Mouse (Mus musculus) left cerebral cortex, adult 8-10 months (tissue): ENCODE data around the gene Sik2. TPM values are rescaled to one million over a fixed set of nuclear protein-coding genes. Genes with fewer than 3 reads are reported as not detected.
A peak's percentile ranks its signal among the peaks of the same experiment; 100 is the strongest.

Experiments
- DNase-seq, 2 experiments: peaks; one replicate each; pipeline ENCODE4 v3.0.0; 2022; ENCODE audit warnings: low spot score in 2 of 2
- total RNA-seq, 4 experiments: library from RNA; stranded (reverse); gene quantifications; 2 replicates each; pipeline ENCODE4 v1.2.4; 2022

Gene Sik2
- total RNA-seq, 4 experiments from 2014 or later, result 41.2 to 49.3 (median 43.6) TPM

GRCm38 (mm10) chr9:50920933-50921895 lies 87.7 kb downstream of the Sik2 start:
- no peak for DNase-seq

- no peak for DNase-seq
Measured at GRCm38 (mm10) chr9:50919554-50919953, 89.3 kb downstream of the Sik2 start.

- no peak for DNase-seq
Measured at GRCm38 (mm10) chr9:50918131-50918530, 90.7 kb downstream of the Sik2 start.

GRCm38 (mm10) chr9:50911861-50912515 lies 96.9 kb downstream of the Sik2 start:
- DNase-seq, result no peak

- no peak for DNase-seq
Measured at GRCm38 (mm10) chr9:50905321-50905720, 103.6 kb downstream of the Sik2 start.

- no peak for DNase-seq
Measured at GRCm38 (mm10) chr9:50904196-50904847, 104.6 kb downstream of the Sik2 start.

- no peak for DNase-seq
Measured at GRCm38 (mm10) chr9:50900026-50900920, 108.6 kb downstream of the Sik2 start.

GRCm38 (mm10) chr9:50893665-50894064 lies 115.2 kb downstream of the Sik2 start:
- peak in 1 of 2 experiments; percentile 47 for DNase-seq

- DNase-seq, result no peak
Measured at GRCm38 (mm10) chr9:50890494-50891090, 118.3 kb downstream of the Sik2 start.

- no peak for DNase-seq
Measured at GRCm38 (mm10) chr9:50889964-50890363, 118.9 kb downstream of the Sik2 start.

GRCm38 (mm10) chr9:50889211-50889610 lies 119.7 kb downstream of the Sik2 start:
- no peak for DNase-seq

GRCm38 (mm10) chr9:50887351-50887750 lies 121.5 kb downstream of the Sik2 start:
- no peak for DNase-seq

- DNase-seq, result no peak
Measured at GRCm38 (mm10) chr9:50886870-50887269, 122.0 kb downstream of the Sik2 start.

GRCm38 (mm10) chr9:50885600-50885987 lies 123.3 kb downstream of the Sik2 start:
- no peak for DNase-seq

- DNase-seq, result peak; percentile 38 to 43
Measured at GRCm38 (mm10) chr9:50884741-50885599, 123.9 kb downstream of the Sik2 start.

- DNase-seq, result peak; percentile 32 to 45
Measured at GRCm38 (mm10) chr9:50884093-50884492, 124.8 kb downstream of the Sik2 start.

GRCm38 (mm10) chr9:50882183-50882582 lies 126.7 kb downstream of the Sik2 start:
- no peak for DNase-seq

GRCm38 (mm10) chr9:50877431-50877830 lies 131.4 kb downstream of the Sik2 start:
- no peak for DNase-seq

- DNase-seq, result no peak
Measured at GRCm38 (mm10) chr9:50876287-50876686, 132.6 kb downstream of the Sik2 start.

- DNase-seq, result no peak
Measured at GRCm38 (mm10) chr9:50875470-50875869, 133.4 kb downstream of the Sik2 start.
